Comparison of ENCODE assay signal across 31 mouse cellular contexts in genomic region chr3:75482056-75482455, GRCm38 (mm10). TPM values are rescaled to one million over a fixed set of nuclear protein-coding genes. Genes with fewer than 3 reads are reported as not detected.
"Had no signal": no experiment of that assay in that cellular context is flagged by ENCODE, and none has a peak within 500 bp of the region (broad histone marks: within the 10 kb centered on the region; RNA-seq: fewer than 3 reads in every experiment).

Gene Wdr49 (minus strand): TSS chr3:75482156.

- ATAC-seq: forebrain, embryonic 13.5 days; forebrain, embryonic 14.5 days; forebrain, embryonic 15.5 days; forebrain, embryonic 16.5 days; forebrain, postnatal 0 days had no signal

- H3K4me2 ChIP-seq: embryonic facial prominence, embryonic 12.5 days; embryonic facial prominence, embryonic 13.5 days; embryonic facial prominence, embryonic 15.5 days; forebrain, embryonic 12.5 days; forebrain, embryonic 13.5 days; forebrain, embryonic 15.5 days had no signal

- H3K36me3 ChIP-seq: embryonic facial prominence, embryonic 10.5 days; embryonic facial prominence, embryonic 12.5 days; embryonic facial prominence, embryonic 13.5 days; embryonic facial prominence, embryonic 15.5 days; forebrain, embryonic 10.5 days; forebrain, embryonic 12.5 days; forebrain, embryonic 15.5 days had no signal

- H3K27ac ChIP-seq: embryonic facial prominence, embryonic 10.5 days; embryonic facial prominence, embryonic 12.5 days; embryonic facial prominence, embryonic 13.5 days; embryonic facial prominence, embryonic 15.5 days; forebrain, embryonic 10.5 days; forebrain, embryonic 12.5 days; forebrain, embryonic 13.5 days; forebrain, embryonic 15.5 days; gastrocnemius, adult 2 months; heart, adult 2 months had no signal

- H3K27me3 ChIP-seq: embryonic facial prominence, embryonic 12.5 days; embryonic facial prominence, embryonic 13.5 days; embryonic facial prominence, embryonic 15.5 days; forebrain, embryonic 12.5 days; forebrain, embryonic 13.5 days; forebrain, embryonic 15.5 days had no signal

- H3K9ac ChIP-seq: embryonic facial prominence, embryonic 12.5 days; embryonic facial prominence, embryonic 13.5 days; embryonic facial prominence, embryonic 15.5 days; forebrain, embryonic 12.5 days; forebrain, embryonic 13.5 days; forebrain, embryonic 15.5 days; forebrain, postnatal 0 days had no signal

- H3K4me1 ChIP-seq: embryonic facial prominence, embryonic 10.5 days; embryonic facial prominence, embryonic 12.5 days; embryonic facial prominence, embryonic 13.5 days; embryonic facial prominence, embryonic 15.5 days; forebrain, embryonic 10.5 days; forebrain, embryonic 12.5 days; forebrain, embryonic 13.5 days; forebrain, embryonic 15.5 days had no signal

- DNase-seq: cerebellum, adult 8-10 months; cerebellum, adult 9-10 months; cerebellum, postnatal 10 days; cerebellum, postnatal 14 days; cerebellum, postnatal 25 days; cerebellum, postnatal 36 days; embryo, embryonic 11 days; forebrain, postnatal 0 days; gastrocnemius, adult 2 months; gastrocnemius, postnatal 10 days; gastrocnemius, postnatal 14 days; gastrocnemius, postnatal 25 days; gastrocnemius, postnatal 36 days; heart, adult 11 months; heart, adult 18-20 months; heart, adult 2 months had no signal

- H3K9me3 ChIP-seq: embryonic facial prominence, embryonic 10.5 days; embryonic facial prominence, embryonic 12.5 days; embryonic facial prominence, embryonic 13.5 days; embryonic facial prominence, embryonic 15.5 days; forebrain, embryonic 10.5 days; forebrain, embryonic 12.5 days; forebrain, embryonic 13.5 days; forebrain, embryonic 15.5 days had no signal

- H3K4me3 ChIP-seq: embryonic facial prominence, embryonic 10.5 days; embryonic facial prominence, embryonic 12.5 days; embryonic facial prominence, embryonic 13.5 days; embryonic facial prominence, embryonic 15.5 days; erythroblast, embryonic 14.5 days; forebrain, embryonic 10.5 days; forebrain, embryonic 12.5 days; forebrain, embryonic 13.5 days; forebrain, embryonic 15.5 days; gastrocnemius, adult 2 months; heart, adult 2 months had no signal

RNA-seq across cellular contexts. Expression of gene Wdr49, which starts in this region (rescaled TPM):
- polyA plus RNA-seq: embryonic facial prominence, embryonic 10.5 days; embryonic facial prominence, embryonic 11.5 days; embryonic facial prominence, embryonic 12.5 days; embryonic facial prominence, embryonic 13.5 days; embryonic facial prominence, embryonic 14.5 days; erythroblast, embryonic 14.5 days; forebrain, embryonic 10.5 days; forebrain, embryonic 11.5 days; forebrain, embryonic 12.5 days; forebrain, embryonic 13.5 days; forebrain, embryonic 14.5 days; forebrain, embryonic 15.5 days; forebrain, embryonic 16.5 days; gonadal fat pad, adult 2 months; heart, adult 2 months had no signal
